Mouse (Mus musculus): ENCODE results near the gene Tbc1d20. TPM values are rescaled to one million over a fixed set of nuclear protein-coding genes. Genes with fewer than 3 reads are reported as not detected.
"Not testable (repeated sequence)": the region's sequence is repeated elsewhere in the genome, so short reads cannot be mapped to it uniquely, and the experiment has no call there.

Tbc1d20 gene
- total RNA-seq (2015; ENCODE audit: low replicate concordance) (9.6 and 17.9 TPM in 2 replicates), total RNA-seq (2017; ENCODE audit: low replicate concordance) (5.6 and 9.9 TPM in 2 replicates)

DNA sequence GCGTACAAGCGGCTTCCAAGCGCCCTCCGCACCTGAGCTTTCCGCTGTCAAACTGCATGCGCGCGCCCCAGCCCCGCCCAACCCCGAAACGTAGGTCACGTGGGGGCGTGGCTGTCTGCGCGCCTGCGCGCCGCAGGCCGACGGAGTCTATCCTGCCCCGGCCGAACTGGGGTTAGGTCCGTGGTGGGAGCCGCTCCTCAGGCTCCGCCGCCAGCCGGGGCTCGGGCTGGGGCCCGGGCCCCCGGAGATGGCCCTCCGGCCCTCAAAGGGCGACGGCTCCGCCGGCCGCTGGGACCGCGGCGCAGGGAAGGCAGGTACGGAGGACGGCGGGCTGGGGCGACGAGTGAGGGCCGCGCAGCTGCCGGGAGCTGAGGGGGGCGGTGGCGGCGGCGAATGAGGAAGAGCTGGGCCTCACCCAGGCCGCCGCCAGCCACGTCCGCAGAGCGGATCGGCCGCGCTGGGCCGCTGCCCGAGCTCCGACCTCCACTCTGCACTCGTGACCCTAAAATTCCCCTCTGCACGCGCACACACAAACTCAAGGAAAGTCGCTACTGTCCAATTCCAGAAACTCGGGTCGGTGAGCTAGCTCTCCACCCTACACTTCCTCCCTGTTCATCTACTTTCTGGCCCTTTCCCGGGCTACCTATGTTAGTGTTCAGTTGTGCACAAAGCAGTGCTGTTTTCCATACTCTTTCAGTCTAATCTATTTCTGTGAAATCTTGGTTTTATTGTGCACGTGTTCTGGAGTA, at the start of gene Tbc1d20:
Gene Tbc1d20 (plus strand): TSS at position 102 of the 749 bp plus-strand sequence.
- peak; percentile 94 for ATAC-seq (replicated peaks; ENCODE audit: low FRiP score, poor library complexity, severe bottlenecking)

GRCm38 (mm10) chr2:152247213-152247612, 46.4 kb upstream of the Tbc1d20 start:
- no peak for ATAC-seq (replicated peaks; ENCODE audit: low FRiP score, poor library complexity, severe bottlenecking)

- ATAC-seq (replicated peaks; ENCODE audit: low FRiP score, poor library complexity, severe bottlenecking), result no peak
Measured at GRCm38 (mm10) chr2:152250511-152250910, 43.1 kb upstream of the Tbc1d20 start.

DNA sequence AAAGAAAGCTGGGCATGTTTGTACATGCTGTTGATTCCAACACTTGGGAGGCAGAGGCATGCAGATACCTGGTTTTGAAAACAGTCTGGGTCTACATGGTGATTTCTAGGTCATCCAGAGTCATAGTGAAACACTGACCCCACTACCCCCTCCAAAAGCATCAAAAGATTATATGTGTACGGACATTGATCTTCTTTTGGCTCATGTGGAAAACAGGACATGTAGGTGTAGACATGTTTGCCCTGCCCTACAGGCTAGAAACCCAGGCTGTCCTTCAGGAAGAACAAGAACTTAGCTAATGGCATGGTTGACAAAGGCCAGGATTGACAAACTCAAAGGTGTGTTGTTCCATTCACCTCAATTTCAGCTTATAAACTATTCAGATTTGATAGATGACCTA, 33.9 kb upstream of the Tbc1d20 start:
- ATAC-seq (replicated peaks; ENCODE audit: low FRiP score, poor library complexity, severe bottlenecking), result no peak

DNA sequence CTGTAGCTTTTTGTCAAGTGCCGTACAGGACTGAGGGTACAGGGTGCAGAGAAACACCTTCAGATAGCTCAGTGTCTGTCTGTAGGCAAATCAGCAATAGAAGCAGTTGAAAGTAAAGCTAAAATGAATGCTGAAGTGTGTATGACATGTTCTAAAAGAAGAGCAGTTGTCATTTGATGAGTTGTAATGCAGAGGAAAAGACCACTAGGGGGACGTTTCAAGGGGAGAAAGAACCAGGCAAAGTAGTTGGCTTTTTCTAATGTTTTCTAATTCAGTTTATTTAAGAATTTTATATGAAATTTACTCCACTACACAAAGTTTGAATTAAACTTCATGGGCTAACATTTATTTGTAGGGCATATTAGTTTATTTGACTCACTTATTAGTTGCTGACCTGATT, 20.0 kb upstream of the Tbc1d20 start:
- no peak for ATAC-seq (replicated peaks; ENCODE audit: low FRiP score, poor library complexity, severe bottlenecking)

DNA sequence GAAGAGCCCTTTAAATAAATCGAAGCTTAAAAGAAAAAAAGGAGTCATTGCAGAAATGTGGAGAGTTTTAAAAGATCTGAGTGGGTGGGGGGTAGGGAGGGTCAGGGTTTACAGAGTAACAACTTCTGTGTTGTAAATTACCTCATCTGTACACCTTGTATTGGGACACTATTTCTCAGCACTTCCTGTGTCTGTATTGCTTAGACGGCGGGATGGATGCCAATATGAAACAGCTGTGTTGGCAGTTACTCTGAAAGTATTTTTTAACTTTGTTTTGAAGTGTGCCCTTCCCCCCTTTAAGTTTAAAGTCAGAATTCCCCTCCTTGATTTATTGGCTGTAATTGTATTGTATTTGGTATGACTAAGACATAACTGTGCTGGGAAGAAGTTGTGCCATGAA, 12.2 kb upstream of the Tbc1d20 start:
- no peak for ATAC-seq (replicated peaks; ENCODE audit: low FRiP score, poor library complexity, severe bottlenecking)

DNA sequence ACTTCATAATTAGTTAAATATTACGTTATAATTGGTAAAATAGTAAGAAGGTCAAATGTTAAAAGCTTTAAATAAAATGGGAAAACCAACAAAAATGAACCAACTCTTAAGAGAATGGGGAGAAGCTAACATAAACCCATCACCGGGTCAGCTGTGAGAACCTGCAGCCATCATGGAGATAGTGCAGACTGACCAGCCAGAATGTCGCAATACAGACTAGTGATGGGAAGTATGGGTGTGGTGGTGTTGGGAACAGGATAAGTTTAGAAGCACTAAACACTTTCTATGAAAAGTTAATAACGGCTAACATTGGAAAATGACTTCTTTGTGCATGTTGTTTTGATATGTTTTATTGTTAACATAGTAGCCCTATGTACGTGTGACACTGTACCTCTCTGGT, 6.1 kb upstream of the Tbc1d20 start:
- ATAC-seq (replicated peaks; ENCODE audit: low FRiP score, poor library complexity, severe bottlenecking), result no peak

- ATAC-seq (replicated peaks; ENCODE audit: low FRiP score, poor library complexity, severe bottlenecking), result no peak
Measured at GRCm38 (mm10) chr2:152288046-152288445, 5.6 kb upstream of the Tbc1d20 start.

DNA sequence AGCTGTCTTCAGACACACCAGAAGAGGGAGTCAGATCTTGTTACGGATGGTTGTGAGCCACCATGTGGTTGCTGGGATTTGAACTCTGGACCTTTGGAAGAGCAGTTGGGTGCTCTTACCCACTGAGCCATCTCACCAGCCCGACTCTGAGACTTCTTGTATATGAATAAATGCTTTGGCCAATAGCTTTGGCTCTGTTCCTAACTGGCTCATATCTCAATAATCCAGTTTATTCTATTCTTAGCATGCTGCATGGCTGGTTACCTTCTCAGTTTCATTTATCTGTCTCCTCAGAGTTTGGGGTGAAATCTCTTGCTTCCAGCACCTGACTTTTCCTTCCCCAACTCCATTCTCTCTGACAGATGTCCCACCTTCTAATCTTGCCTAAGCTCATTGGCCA, 4.0 kb upstream of the Tbc1d20 start:
- not testable (repeated sequence) for ATAC-seq (replicated peaks; ENCODE audit: low FRiP score, poor library complexity, severe bottlenecking)

DNA sequence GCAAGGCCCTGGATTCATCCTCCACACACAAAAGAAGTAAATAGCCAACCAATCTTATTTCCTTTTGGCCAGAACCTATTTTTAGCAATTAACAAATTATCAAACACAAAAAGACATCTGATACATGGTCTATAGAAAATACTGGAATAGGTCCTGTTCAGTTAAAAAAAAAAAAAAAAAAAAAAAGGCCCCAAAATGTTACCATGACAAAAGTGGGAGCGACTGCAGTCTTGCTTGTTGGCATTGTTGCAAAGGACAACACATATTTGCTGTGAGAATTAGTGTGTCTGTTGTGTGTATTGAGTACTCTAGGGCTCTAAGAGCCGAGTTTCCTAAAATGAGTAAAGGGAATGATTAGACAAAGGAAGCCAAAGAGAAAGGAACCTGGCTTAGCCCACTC, 1.2 kb upstream of the Tbc1d20 start:
- ATAC-seq (replicated peaks; ENCODE audit: low FRiP score, poor library complexity, severe bottlenecking), result no peak

DNA sequence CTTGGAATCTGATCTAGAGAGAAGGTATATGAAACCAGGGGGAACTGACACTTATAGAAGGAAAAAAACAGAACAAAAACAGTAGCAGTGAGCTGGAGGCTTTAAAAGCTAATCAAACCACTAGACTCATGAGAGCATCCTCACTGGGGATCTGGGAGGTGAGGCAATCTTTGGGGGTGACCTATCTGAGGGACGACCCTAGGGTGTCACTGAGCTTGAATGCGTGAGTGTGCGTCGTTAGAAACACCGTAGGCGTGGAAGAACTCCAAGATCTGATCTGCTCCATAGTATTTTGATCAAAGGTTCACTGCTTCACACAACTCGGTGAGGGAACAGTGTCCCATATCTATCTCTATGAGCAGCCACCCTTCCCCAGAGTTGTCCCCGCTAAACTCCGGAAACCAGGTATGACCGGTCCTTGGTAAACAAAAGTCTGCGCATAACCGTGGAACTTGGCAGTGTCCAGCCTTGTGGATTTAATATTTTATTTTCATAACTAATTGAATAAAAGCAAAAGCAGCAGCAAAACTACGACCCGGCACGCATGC, 375 bp upstream of the Tbc1d20 start:
- ATAC-seq (replicated peaks; ENCODE audit: low FRiP score, poor library complexity, severe bottlenecking), result peak; percentile 63

DNA sequence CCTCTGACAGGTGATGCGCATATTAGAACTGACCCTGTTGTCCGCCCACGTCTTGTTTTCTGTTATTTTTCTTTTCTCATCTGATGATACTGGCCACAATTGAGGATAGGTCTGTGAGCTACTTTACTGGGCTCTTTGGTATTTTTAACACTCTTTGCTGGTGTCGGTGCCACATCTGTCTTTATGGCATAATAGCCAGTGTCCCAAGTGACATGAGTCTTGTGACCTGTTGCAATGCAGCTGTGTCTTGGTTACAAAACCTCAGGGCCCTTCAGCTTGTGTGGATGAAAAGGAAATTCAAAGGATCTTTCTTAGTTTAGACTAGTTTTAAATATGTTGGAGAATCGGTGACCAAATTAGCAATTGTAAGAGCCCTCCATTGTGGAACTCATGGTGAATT, 913 bp downstream of the Tbc1d20 start:
- ATAC-seq (replicated peaks; ENCODE audit: low FRiP score, poor library complexity, severe bottlenecking), result no peak

DNA sequence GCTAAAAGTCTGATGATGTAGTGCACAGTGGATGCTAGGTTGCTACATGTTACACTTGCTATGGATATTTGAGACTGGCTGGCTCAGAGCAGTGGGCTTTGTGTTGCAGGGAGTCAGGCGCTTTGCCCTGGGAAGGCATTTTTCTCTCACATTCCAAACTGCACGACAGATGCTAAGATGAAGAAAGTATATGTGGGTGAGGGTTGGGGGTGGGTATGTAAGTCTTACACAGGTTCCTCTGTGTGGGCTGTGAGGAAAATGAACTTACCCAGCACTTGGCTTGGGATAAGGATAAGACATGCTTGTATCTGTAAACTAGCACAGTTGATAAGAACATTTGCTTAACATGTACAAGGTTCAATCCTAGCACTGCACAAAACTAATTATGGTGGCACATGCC, 9.2 kb downstream of the Tbc1d20 start:
- ATAC-seq (replicated peaks; ENCODE audit: low FRiP score, poor library complexity, severe bottlenecking), result no peak

- no peak for ATAC-seq (replicated peaks; ENCODE audit: low FRiP score, poor library complexity, severe bottlenecking)
Measured at GRCm38 (mm10) chr2:152303781-152304180, 10.2 kb downstream of the Tbc1d20 start.

DNA sequence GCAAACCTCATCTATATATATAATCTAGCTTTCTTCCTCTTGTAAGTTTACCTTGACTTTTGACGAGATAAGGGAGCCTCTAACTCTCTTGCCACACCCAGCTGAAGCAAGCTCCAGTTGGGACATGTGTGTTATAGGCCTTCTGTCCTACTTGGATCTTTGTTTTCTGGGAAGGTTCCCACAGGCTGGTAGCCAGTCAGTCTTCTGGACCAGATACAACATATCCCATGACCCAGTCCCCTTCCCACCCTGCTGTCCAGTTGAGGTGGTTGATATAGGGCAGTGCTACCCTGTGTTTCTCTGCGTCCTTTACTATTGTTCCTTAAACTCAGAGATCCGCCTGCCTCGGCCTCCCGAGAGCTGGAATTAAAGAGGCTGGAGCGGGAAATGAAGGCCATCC, 11.9 kb downstream of the Tbc1d20 start:
- no peak for ATAC-seq (replicated peaks; ENCODE audit: low FRiP score, poor library complexity, severe bottlenecking)

DNA sequence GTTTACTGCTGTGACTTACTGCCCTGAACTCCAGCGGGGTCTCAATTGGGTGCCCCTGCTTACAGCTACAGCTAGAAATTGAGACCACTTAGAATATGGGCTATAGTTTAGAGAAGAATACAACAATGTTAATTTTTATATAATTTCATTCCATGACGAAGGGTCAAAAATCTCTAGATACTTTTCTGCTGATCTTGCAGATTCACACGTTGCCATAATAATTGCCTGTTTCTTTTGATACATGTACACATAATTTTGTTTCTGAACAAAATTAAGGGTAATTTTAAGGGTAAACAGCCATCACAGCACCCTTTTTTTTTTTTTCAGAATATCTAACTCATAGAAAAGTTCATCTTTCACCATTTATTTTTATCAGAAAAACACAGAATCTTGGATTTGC, 13.6 kb downstream of the Tbc1d20 start:
- no peak for ATAC-seq (replicated peaks; ENCODE audit: low FRiP score, poor library complexity, severe bottlenecking)

DNA sequence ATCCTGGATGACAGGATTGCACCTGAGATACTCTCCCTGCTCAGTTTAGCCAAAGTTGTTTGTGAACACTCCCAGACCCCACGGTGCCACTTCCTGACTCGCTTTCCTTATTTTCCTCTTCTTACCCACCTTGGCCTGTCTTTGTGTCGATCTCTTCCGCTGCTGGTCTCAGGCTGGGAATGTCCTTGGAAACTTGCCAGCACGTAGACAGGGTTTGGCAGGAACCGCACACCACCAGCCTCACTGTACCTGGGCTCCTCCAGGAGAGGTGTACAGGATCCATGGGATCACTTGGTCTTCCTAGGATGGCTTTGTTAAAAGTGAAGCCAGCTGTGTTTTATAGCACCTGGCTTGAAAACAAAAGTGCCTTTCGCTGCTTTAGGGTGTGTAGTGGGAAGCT, 19.4 kb downstream of the Tbc1d20 start:
- no peak for ATAC-seq (replicated peaks; ENCODE audit: low FRiP score, poor library complexity, severe bottlenecking)

DNA sequence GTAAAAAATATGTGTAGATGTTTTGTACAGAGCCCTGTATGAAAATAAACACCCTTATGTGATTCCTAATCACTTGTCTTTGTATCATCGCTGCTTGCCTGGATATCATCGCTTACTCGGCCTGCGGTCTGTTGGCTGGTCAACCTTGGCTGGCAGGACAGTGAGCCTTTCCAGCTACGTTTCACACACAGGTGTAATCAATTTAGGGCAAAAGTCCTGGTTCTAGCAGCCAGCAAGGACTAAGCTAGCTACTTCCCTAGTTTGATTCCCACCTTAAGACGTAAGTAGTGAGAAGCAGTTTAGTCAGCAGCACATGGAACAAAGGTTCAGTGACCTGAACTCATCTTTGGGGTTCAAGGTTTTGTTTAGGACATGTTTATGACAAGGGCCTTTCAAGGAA, 20.3 kb downstream of the Tbc1d20 start:
- no peak for ATAC-seq (replicated peaks; ENCODE audit: low FRiP score, poor library complexity, severe bottlenecking)

DNA sequence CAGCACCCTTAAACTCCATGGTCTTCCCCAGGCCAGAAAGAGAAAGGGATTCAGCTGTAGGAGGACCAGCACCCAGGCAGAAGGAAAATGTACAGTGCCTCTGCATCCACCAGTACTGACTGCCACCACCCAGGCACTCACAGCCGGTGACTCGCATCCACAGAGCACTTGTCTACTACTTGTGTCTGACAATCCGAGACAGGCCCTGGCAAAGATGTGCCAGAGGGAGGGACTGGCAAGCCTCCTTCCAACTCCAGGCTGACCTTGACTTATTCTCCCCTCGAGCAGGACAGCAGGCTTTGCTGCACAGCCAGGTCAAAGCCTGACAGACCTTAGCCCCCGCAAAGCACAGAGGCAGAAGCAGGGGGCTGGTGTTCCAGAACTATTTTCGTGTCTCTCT, 23.4 kb downstream of the Tbc1d20 start:
- no peak for ATAC-seq (replicated peaks; ENCODE audit: low FRiP score, poor library complexity, severe bottlenecking)

- ATAC-seq (replicated peaks; ENCODE audit: low FRiP score, poor library complexity, severe bottlenecking), result no peak
Measured at GRCm38 (mm10) chr2:152321558-152321957, 27.9 kb downstream of the Tbc1d20 start.

DNA sequence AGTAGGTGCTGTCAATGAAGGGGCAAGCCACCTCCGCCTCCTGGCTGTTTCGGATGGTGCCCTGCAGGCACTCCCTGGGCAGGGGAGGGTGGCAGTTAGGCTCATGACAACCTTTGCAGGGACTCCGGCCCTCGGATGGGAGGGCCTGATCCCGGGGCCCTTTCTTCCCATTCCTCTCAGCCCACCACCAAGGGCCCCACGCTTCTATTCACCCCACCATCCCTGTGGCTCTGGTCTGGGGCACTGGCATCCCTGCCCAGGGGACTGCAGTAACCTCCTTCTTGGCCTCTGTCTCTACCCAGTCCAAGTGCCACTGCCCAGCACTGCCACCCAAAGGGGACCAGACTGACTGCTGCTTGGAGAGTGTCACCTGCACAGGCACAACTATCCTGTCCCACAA, 28.6 kb downstream of the Tbc1d20 start:
- no peak for ATAC-seq (replicated peaks; ENCODE audit: low FRiP score, poor library complexity, severe bottlenecking)

DNA sequence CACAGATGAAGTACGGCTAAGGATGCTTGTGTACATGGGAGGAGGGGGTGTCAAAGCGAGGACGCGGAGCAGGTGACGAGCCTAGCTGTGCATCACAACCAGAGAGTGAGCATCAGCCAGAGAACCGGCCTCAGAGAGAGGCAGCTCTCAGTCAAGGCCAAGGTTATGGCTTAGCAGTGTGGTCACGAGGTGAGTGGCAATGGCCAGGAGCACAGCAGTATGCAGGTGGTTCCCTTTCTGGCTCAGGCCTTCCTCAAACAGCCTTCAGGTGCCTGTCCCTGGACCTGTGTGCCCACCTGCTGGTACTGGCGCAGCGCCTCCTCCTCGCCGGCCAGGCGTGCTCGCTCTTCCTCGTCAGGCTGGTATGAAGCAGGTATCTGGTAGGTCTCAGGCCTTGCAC, 30.3 kb downstream of the Tbc1d20 start:
- ATAC-seq (replicated peaks; ENCODE audit: low FRiP score, poor library complexity, severe bottlenecking), result no peak
